Mouse (Mus musculus) regulatory T cell (primary cell): ENCODE measurements around the gene Bahcc1.

Source experiments
- in situ Hi-C: fragments of 300-600 bp; cut with MboI, MseI; formaldehyde crosslinking; loops from one replicate; pipeline ENCODE4 v1.15.1; 2025; ENCODE audit warnings: high pct_unique_total_duplicates

The Bahcc1 gene

DNA sequence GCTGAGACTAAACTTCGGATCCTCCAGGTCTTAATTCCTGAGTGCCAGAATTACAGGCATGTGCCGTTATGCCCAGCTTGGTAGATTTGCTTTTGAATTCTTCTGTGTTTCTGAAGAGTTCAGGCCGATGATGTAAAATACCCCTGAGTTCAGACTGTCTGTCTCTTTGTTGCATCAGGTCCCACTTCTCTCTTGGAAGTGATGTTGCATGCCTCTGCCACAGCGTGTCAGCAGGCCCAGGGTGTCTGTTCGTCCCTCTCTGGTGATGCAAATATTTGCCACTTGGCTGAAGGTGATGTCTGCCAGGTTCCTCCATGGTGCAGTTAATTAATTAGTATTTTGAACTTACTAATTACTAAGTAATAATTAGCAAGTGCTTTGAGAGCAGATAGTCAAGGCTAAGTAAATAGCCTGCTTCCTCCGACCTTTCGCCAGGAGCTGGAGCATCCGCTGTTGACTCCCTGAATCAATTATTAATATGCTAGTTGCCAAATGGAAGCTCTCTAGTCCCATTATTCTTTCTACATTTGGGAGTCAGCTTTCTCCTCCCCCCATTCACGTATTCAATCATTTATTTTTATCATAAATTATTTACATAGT lies 26.6 kb upstream of the Bahcc1 start:
- in situ Hi-C loops = loop anchor here (5.0 kb wide), 1 partner anchor 94 kb away; no protein-coding TSS in a partner anchor

DNA sequence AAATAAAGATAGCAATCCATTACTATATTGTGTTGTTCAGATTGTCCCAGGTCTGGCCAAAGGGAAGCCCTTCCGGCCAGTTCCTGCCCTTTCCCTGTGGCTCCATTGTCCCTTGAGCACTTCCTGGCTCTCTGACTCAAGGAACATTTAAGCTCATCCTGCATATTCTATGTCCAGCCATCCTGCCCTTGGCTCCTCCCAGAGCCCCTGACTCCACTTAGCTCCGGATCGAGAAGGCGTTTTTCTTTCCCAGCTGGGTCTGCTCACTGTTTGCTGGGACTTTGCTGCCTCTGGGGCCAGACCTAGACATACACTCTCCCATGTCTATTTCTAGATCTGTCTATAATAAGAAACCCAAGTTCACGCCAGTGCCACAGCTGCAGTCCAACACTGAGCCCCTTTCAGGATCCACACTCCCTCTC lies 26.1 kb upstream of the Bahcc1 start:
- in situ Hi-C loops = loop anchor here (5.0 kb wide), 1 partner anchor 94 kb away; no protein-coding TSS in a partner anchor

DNA sequence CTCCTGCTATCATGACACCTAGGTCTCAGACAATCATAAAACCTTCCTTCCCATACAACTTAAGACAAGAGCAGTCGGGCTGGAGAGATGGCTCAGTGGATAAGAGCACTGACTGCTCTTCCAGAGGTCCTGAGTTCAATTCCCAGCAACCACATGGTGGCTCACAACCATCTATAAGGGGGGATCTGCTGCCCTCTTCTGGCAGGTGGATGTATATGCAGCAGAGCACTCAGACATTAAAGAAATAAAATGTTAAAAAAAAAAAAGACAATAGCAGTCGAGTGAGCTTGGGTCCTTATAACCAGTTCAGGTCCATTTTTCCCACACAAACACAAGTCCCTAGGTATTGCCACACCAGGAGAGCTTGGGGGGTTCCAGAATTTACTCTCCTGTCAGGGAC lies 23.9 kb upstream of the Bahcc1 start:
- in situ Hi-C loops = loop anchor here (5.0 kb wide), 1 partner anchor 97 kb away; no protein-coding TSS in a partner anchor

DNA sequence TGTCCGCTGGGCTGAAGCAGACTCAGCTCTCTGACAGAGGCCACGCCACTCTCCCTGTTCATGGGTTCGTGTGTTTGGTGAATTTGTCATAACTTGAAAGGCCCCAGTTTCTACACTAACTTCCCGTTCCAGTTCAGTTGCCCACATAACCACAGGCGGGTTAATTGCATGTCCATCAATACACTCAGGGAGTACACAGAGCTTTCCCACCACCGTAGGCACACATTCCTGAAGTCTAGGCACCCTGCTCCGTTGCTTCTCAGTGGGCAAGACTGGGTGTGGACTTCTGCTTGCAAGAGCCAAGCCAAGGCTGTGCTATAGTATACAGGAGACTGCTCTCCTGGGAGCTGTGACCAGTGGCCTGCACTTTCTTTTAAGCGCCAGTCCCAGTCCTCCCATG lies 23.3 kb upstream of the Bahcc1 start:
- in situ Hi-C loops = loop anchor here (5.0 kb wide), 1 partner anchor 97 kb away; no protein-coding TSS in a partner anchor

GRCm38 (mm10) chr11:120215726-120216241 lies 17.0 kb upstream of the Bahcc1 start:
- in situ Hi-C loops = no loop called here

GRCm38 (mm10) chr11:120216540-120217324 lies 16.0 kb upstream of the Bahcc1 start:
- in situ Hi-C loops = no loop called here

- in situ Hi-C loops = no loop called here
Measured at GRCm38 (mm10) chr11:120218176-120218856, 14.4 kb upstream of the Bahcc1 start.

DNA sequence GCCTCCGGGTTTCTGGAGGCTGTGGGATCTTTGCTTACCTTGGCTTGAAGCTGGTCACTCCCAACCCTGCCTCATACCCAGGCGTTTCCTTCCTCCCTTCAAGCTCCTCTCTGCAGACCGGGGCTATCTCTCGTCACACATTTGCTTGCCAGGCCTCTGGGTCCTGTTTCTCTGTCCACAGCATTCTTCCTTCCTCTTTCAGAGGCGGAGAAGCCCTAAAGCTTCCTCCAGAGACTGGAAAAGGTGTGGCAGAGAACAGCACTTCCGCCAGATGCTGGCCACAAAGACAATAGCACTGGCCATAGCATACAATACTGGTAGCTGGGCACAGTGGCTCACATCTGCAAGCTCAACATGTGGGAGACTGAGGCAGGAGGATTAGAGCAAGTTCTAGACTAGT lies 13.8 kb upstream of the Bahcc1 start:
- in situ Hi-C loops = no loop called here

- in situ Hi-C loops = no loop called here
Measured at GRCm38 (mm10) chr11:120219916-120220522, 12.7 kb upstream of the Bahcc1 start.

- in situ Hi-C loops = no loop called here
Measured at GRCm38 (mm10) chr11:120220963-120221827, 11.6 kb upstream of the Bahcc1 start.

DNA sequence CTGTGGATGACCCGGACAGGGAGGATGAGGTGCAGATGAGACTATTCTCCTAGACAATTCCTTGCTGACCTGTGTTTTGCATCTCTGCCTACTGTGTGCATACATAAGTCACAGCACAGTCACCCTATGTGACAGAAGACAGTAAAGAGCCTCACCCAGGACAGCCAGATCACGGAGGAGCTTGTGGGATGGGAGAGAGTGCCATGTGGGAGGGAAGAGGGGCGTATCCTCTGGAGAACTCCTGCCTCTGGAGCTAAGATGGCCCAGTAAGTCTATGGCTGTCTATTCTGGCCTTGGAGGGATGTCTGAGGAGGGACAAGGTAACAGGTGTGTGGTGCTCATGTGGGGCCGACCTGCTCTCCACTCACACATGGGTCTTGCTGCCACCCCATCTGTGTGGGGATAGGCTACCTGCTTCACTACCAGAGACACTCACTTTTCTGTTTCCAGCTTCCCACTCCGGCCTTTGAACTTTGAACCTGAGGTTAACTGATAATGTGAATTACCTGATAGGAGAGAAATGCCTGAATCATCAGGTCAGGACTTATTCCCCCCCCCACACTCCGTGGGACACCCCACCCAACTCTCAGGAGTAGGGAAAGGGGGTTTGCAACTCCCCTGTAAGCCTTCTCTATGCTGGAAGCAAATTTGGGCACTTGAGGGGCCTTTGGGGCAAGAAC lies 10.2 kb upstream of the Bahcc1 start:
- in situ Hi-C loops = no loop called here

DNA sequence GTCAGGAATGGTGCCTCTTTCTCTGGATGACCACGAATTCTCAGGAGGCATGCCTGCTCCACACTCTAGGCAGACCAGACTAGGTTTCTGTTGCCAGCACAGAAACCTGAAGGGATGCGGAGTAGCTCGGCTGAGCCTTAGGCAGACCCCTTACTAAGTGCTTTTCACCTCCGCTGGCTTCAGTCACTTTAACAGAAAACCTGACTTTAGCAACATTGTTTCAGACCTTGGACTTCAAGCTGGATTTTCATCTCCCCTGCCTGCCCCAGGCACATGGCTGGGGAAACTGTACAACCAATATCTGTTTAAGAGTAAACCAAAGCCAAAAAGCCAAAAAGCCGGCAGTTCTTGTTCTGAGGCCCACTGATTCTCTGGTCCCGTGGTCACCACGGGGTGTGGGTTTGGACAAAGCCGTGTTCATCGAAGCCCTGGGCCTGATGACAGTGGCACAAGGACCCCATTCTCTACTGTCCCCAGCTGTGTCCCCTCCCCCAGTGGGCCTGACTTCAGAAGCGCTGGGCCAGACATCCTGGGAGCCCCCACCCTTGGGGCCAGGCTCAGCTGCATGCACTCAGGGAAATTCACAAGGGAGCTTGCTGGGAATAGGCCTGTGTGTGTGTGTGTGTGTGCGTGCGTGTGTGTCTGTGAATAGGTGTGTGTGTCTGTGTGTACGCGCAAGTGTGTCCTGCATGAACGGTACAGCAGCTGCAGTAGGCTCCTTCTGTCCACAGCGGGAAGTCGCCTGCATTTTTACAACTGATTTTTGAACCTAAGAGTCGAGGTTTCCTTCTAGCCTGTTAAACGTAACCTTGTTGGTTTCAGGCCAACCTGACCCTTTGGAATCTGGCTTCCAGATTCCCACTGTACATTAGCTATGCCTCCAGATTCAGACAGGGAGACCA lies 8.9 kb upstream of the Bahcc1 start:
- in situ Hi-C loops = no loop called here

DNA sequence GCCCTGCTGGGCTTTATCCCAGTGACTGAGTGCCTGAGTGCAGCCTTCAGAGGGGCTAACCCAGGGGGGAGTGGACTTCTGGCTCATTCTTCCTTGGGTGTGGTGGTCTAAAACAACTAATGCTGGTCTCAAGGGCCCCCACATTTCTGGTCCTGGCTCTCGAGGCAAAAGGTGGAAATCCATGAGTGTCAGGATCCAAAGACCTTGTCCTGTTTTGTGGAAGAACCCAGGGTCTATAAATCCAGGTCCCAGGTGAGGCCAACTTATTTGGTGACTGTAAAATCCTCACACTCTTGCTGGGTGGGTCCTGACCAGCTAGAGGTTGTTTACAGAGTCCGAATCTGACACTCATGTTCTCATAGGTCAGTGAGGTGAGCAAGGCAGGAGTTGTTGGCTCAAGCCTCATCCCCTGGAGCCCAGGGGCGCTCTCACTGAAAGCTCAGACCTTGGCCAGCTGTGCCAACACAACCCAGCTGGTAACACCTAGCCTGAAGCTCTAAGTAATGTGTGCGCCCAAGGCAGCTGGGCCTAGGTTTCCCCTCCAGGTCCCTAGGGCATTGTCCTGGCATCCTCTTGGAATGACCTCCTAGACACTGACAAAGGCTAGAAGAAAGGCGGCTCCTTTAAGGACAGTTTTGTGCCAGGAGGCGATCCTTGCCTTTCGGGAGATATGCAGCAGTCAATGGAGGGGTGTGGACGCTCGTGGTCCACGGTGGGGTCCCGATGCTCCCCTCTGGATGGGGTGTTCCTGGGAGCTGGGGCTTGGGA lies 8.1 kb upstream of the Bahcc1 start:
- in situ Hi-C loops = no loop called here

DNA sequence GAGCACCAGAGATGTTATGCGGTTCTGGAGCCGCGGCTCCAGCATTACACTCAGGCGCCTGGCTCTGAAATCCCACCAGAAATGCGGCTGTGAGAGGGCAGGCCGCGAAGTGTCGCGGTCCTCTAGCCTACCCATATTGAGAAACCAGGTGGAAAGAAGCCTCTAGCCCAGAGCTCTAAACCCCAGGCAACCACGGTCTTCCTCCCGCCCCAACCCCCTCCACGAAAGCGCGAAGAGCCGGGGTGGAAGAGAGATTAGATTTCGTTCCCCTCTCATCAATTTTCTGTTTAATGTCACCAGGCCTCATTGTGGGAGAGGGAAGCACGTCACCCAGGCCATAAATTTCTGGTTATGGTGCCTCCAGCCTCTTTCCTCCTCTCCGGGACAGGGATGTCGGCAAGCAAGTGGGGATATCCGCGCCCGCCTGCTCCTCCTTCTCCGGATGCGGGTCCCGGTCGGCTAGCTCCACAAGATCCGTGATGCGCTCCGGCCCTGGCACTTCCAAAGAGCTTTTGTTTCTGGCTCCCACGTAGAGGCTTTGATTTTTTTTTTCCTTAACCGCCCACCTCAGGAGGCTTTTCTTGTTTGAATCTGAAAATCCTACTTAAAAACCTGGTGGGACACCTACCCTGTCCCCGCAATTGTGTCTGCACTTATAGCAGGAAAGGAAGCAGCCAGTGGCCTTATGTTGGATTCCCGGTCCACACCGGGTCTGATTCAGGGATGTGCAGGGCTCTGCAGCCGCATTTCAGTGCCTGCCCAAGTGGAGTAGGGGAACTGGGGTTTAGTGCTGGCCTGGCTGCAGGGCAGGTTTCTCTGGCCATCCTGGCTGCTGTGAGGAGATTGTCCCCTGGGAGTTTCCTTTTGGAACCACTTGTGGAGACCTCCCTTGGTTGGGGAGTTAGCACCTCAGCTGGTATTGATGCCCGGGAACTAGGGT lies 7.2 kb upstream of the Bahcc1 start:
- in situ Hi-C loops = no loop called here

GRCm38 (mm10) chr11:120226421-120227280 lies 6.1 kb upstream of the Bahcc1 start:
- in situ Hi-C loops = no loop called here

- in situ Hi-C loops = no loop called here
Measured at GRCm38 (mm10) chr11:120227571-120228051, 5.1 kb upstream of the Bahcc1 start.
